Mouse (Mus musculus) heart, adult 8-10 months (tissue): Measurements from ENCODE around the gene Capn9. TPM values are rescaled to one million over a fixed set of nuclear protein-coding genes. Genes with fewer than 3 reads are reported as not detected.
A peak's percentile ranks its signal among the peaks of the same experiment; 100 is the strongest.

Experiments used
- DNase-seq: peaks from one replicate; pipeline ENCODE4 v3.0.0; 2022; ENCODE audit warnings: low spot score
- total RNA-seq, 4 experiments: library from RNA; stranded (reverse); gene quantifications; 2 replicates each; pipeline ENCODE4 v1.2.4; 2022

The Capn9 gene
- total RNA-seq, 4 experiments from 2014 or later = not detected

GRCm38 (mm10) chr8:124571732-124572429 lies 4.0 kb upstream of the Capn9 start:
- no peak for DNase-seq

- no peak for DNase-seq
Observed at GRCm38 (mm10) chr8:124572430-124572775, 3.5 kb upstream of the Capn9 start.

- peak; percentile 86 for DNase-seq
Observed at GRCm38 (mm10) chr8:124573552-124574340, 2.2 kb upstream of the Capn9 start.

GRCm38 (mm10) chr8:124576751-124577150 lies 840 bp downstream of the Capn9 start:
- no peak for DNase-seq

- DNase-seq = peak; percentile 50
Observed at GRCm38 (mm10) chr8:124585718-124586425, 10.0 kb downstream of the Capn9 start.

GRCm38 (mm10) chr8:124586556-124586955 lies 10.6 kb downstream of the Capn9 start:
- no peak for DNase-seq

- no peak for DNase-seq
Observed at GRCm38 (mm10) chr8:124589393-124589792, 13.5 kb downstream of the Capn9 start.

- DNase-seq = no peak
Observed at GRCm38 (mm10) chr8:124604066-124604465, 28.2 kb downstream of the Capn9 start.

GRCm38 (mm10) chr8:124608239-124608971 lies 32.5 kb downstream of the Capn9 start:
- no peak for DNase-seq

GRCm38 (mm10) chr8:124608972-124609353 lies 33.1 kb downstream of the Capn9 start:
- DNase-seq = no peak

GRCm38 (mm10) chr8:124614325-124614724 lies 38.4 kb downstream of the Capn9 start:
- no peak for DNase-seq

GRCm38 (mm10) chr8:124617266-124617869 lies 41.5 kb downstream of the Capn9 start:
- DNase-seq = peak; percentile 81

GRCm38 (mm10) chr8:124618252-124618651 lies 42.3 kb downstream of the Capn9 start:
- no peak for DNase-seq

- DNase-seq = no peak
Observed at GRCm38 (mm10) chr8:124621255-124621654, 45.3 kb downstream of the Capn9 start.

GRCm38 (mm10) chr8:124626251-124626650 lies 50.3 kb downstream of the Capn9 start:
- DNase-seq = no peak

- DNase-seq = peak; percentile 40
Observed at GRCm38 (mm10) chr8:124630489-124630888, 54.6 kb downstream of the Capn9 start.

- DNase-seq = no peak
Observed at GRCm38 (mm10) chr8:124630891-124631290, 55.0 kb downstream of the Capn9 start.

GRCm38 (mm10) chr8:124631966-124632365 lies 56.1 kb downstream of the Capn9 start:
- DNase-seq = no peak

GRCm38 (mm10) chr8:124633001-124633703 lies 57.2 kb downstream of the Capn9 start:
- DNase-seq = peak; percentile 88

- no peak for DNase-seq
Observed at GRCm38 (mm10) chr8:124634411-124635246, 58.7 kb downstream of the Capn9 start.
